Mouse (Mus musculus) kidney, embryonic 14.5 days (tissue): ENCODE data around the gene Hpca. TPM values are rescaled to one million over a fixed set of nuclear protein-coding genes. Genes with fewer than 3 reads are reported as not detected.

ENCODE experiments used
- ATAC-seq: fragments of 200-750 bp; cut with Nextera tagmentation; 2 replicates; pipeline ENCODE4 v1.8.0; 2017; ENCODE audit warnings: moderate number of reproducible peaks, mild to moderate bottlenecking, moderate TSS enrichment, moderate library complexity; ENCODE audit not compliant: low FRiP score, low TSS enrichment
- H3K27ac ChIP-seq: fragments of 300-500 bp; sonication (generic); 2 replicates; pipeline ENCODE4 v1.5.1; 2014; ENCODE audit warnings: low read depth, mild to moderate bottlenecking, low read length, moderate library complexity, mixed read lengths
- H3K27me3 ChIP-seq: fragments of 300-500 bp; sonication (generic); 2 replicates; pipeline ENCODE4 v1.6.1; 2014; ENCODE audit warnings: mild to moderate bottlenecking, low read length; ENCODE audit not compliant: control insufficient read depth, insufficient read depth
- H3K36me3 ChIP-seq: fragments of 300-500 bp; sonication (generic); 2 replicates; pipeline ENCODE4 v1.6.1; 2014; ENCODE audit warnings: low read length, mixed read lengths; ENCODE audit not compliant: control insufficient read depth, insufficient read depth
- H3K4me1 ChIP-seq: fragments of 300-500 bp; sonication (generic); 2 replicates; pipeline ENCODE4 v1.6.1; 2014; ENCODE audit warnings: low read length, mixed read lengths; ENCODE audit not compliant: control insufficient read depth, insufficient read depth
- H3K4me2 ChIP-seq: fragments of 300-500 bp; sonication (generic); replicated peaks from 2 replicates; pipeline ENCODE4 v1.6.1; 2014; ENCODE audit warnings: low read depth, mild to moderate bottlenecking, low read length
- H3K4me3 ChIP-seq: fragments of 300-500 bp; sonication (generic); 2 replicates; pipeline ENCODE4 v1.5.1; 2014; ENCODE audit warnings: mild to moderate bottlenecking, low read length
- H3K9ac ChIP-seq: fragments of 300-500 bp; sonication (generic); 2 replicates; pipeline ENCODE4 v1.6.1; 2014; ENCODE audit warnings: low read depth, mild to moderate bottlenecking, low read length, moderate library complexity
- H3K9me3 ChIP-seq: fragments of 300-500 bp; sonication (generic); 2 replicates; pipeline ENCODE4 v1.6.1; 2016; ENCODE audit warnings: low read length; ENCODE audit not compliant: control insufficient read depth
- WGBS: fragments of 180-500 bp; shearing (Covaris S2); extraction: QIAGEN DNeasy Blood & Tissue Kit; methylation state at CpG from one replicate; pipeline ENCODE4 v1.1.7; 2014; 5-methylcytosine and 5-hydroxymethylcytosine counted together
- polyA plus RNA-seq: library from polyadenylated mRNA; unstranded; fragments of >200 nt; fragmentation: Nextera tagmentation; extraction: Ambion mirVana; gene quantifications from 2 replicates; pipeline ENCODE4 v1.2.1, GENCODE M21; 2014

The Hpca gene
- polyA plus RNA-seq, 1 experiment from 2014 or later = 0.83 TPM

DNA sequence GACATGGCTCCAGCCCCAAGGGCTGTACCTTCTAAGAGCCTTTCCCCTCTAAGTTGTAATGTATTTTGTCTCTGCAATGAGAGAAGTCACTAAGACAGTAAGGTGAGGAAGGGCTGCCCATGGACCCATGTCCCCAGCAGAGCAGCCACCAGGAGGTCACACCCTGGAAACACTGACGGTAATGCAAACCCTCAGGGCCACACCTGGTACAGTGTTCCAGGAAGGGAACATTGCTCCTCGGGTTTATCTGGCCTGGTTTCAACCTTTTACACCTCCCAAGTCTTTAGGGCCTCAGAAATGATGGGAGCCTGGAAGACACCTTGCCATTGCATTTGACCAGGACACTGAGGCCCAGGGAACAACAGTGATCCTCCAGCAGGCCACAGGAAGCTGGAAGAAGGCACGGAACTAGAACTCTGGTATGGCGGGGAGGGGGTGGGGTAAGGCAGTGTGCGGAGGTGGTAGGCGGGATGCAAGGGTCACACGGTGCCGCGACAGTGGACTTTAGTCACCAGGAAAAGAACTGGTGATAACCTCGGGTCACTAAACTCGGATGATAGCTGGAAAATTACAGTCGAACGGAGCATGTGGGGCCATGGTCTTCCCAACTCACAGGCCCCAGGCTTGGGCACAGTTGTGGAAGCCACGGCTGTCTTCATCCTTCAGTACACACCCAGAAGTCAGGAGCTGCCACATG lies 19.6 kb downstream of the Hpca start:
- whole genome bisulfite sequencing = 84% methylated on average over 14 of the region's 14 CpGs
- peaks cover 25% of the 10 kb centered on the region for H3K27me3 ChIP-seq
- no peak for ATAC-seq

DNA sequence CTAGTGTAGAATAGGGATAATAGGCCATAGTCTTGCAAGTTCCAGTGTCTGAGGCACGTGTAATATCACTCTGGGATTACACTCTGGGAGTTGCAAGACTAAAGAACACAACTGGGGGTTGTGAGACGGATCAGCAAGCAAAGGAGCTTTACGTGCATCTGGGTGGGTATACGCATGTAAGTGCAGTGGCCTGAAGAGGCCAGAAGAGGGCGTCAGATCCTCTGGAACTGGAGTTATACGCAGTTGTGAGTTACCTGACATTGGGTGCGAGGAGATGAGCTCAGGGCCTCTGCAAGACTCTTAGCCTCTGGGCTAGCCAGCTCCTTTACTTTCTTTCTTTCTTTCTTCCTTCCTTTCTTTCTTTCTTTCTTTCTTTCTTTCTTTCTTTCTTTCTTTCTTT lies 24.8 kb downstream of the Hpca start:
- Histone ChIP-seq H3K27me3 (no peaks in the 10 kb centered on the region), H3K4me3 (no peak overlapping the region), H3K9me3 (no peaks in the 10 kb centered on the region), H3K36me3 (no peaks in the 10 kb centered on the region), H3K9ac (no peak overlapping the region), H3K27ac (no peak overlapping the region), H3K4me2 (no peak overlapping the region), H3K4me1 (no peaks in the 10 kb centered on the region)
- WGBS = 82% methylated on average over 7 of the region's 7 CpGs
- ATAC-seq = no peak

More for the DNA sequence above, 19.6 kb downstream of the Hpca start:
- Histone ChIP-seq H3K36me3 (no peaks in the 10 kb centered on the region), H3K27ac (no peak overlapping the region), H3K9me3 (no peaks in the 10 kb centered on the region), H3K4me3 (no peak overlapping the region), H3K4me2 (no peak overlapping the region), H3K9ac (no peak overlapping the region), H3K4me1 (peaks cover 6% of the 10 kb centered on the region; the same call in 1 of the 2 replicates)

DNA sequence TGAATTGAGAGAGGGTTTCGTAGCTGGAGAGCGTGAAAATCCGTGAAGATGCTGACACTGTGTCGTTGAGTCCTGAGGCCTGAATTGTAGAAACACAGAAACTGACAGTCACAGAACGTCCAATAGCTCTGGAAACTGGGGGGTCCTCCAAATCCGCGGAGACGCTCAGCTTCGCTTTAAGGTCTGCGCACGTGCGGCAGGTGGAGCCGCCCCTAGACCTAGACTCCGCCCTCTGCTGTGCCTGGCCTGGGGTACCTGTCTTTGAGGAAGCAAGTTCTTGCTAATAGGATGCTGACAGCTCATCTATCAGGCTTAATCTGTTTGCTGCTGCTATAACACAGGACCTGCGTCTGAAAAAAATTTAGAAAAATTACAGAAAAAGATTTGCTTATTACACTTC lies 26.6 kb downstream of the Hpca start:
- Histone ChIP-seq H3K9ac (no peak overlapping the region), H3K27me3 (no peaks in the 10 kb centered on the region), H3K36me3 (no peaks in the 10 kb centered on the region), H3K27ac (no peak overlapping the region), H3K9me3 (no peaks in the 10 kb centered on the region), H3K4me1 (no peaks in the 10 kb centered on the region), H3K4me3 (no peak overlapping the region), H3K4me2 (no peak overlapping the region)
- ATAC-seq = no peak
- 30% methylated on average over 15 of the region's 15 CpGs for WGBS

DNA sequence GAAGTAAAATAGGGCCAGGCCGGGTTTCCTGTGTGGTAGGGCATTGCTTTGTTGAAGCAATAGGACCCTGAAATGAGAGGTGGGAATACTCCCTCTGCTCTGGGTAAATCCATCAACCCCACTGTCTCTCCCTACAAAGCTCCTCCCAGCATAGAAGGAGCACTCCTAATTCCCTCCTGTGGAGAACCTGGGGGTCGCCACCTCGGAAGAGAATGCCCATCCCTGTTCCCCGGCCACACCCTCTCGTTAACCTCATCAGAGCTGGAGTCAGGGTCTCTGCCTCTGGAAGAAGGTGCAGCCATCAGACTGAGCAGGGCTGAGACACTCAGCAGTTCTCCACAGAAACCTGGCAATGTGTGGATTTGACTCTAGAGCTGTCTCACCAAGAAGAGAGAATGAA lies 34.0 kb downstream of the Hpca start:
- Histone ChIP-seq H3K4me2 (no peak overlapping the region), H3K4me3 (no peak overlapping the region), H3K36me3 (peaks cover 6% of the 10 kb centered on the region; the same call in 1 of the 2 replicates), H3K9me3 (no peaks in the 10 kb centered on the region), H3K4me1 (no peaks in the 10 kb centered on the region), H3K27ac (no peak overlapping the region), H3K9ac (no peak overlapping the region), H3K27me3 (no peaks in the 10 kb centered on the region)
- ATAC-seq = no peak
- 37% methylated on average over 5 of the region's 5 CpGs for WGBS

DNA sequence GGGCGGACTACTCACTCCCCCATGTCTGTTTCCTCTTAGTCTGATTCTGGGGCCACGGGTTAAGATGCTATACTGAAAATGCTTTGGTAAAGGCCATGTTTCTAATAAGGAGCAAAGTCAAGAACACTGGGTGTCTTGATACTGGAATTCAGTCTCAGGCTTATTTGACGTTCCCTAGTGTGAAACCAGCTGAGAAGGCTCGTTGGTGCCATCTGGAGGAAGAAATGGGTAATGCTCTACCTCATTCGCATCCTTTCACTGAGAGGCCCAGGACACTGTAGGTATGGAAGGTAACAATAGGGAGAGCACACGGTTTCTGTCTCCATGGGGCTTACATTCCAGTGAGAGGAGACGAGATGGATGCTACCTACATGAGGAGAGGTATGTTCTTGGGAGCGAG lies 35.8 kb downstream of the Hpca start:
- WGBS = 23% methylated on average over 8 of the region's 8 CpGs
- H3K4me3 ChIP-seq = no peak overlapping the region
- ATAC-seq = no peak

DNA sequence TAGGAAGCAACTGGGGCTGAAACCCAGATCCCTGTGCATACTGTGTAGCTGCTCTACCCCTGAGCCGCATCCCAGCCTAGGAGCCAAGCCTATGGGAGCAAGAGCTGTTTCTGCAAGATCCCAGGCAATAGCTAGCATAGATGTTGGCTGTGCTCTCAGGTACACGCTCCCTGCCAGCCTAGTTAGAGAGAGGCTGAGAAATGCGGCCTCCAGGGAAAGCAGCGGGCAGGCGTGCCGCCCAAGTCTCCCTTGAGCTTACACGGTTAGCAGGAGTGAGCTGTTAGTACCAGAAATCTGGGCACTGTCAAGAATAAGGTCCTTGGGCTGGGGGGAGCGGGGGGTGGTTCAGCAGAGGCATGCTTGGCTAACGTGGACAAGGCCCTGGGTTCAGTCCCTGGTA lies 36.9 kb downstream of the Hpca start:
- Histone ChIP-seq H3K27me3 (no peaks in the 10 kb centered on the region), H3K4me3 (no peak overlapping the region), H3K27ac (no peak overlapping the region), H3K9ac (no peak overlapping the region), H3K36me3 (peaks cover 11% of the 10 kb centered on the region; the same call in 1 of the 2 replicates), H3K4me2 (no peak overlapping the region), H3K9me3 (no peaks in the 10 kb centered on the region), H3K4me1 (no peaks in the 10 kb centered on the region)
- no peak for ATAC-seq
- 90% methylated on average over 9 of the region's 9 CpGs for WGBS

More for the DNA sequence above, 35.8 kb downstream of the Hpca start:
- no peaks in the 10 kb centered on the region for H3K4me1 ChIP-seq
- H3K36me3 ChIP-seq = peaks cover 6% of the 10 kb centered on the region; the same call in 1 of the 2 replicates
- H3K9ac ChIP-seq = no peak overlapping the region
- no peaks in the 10 kb centered on the region for H3K27me3 ChIP-seq
- no peak overlapping the region for H3K4me2 ChIP-seq
- no peaks in the 10 kb centered on the region for H3K9me3 ChIP-seq
- no peak overlapping the region for H3K27ac ChIP-seq

DNA sequence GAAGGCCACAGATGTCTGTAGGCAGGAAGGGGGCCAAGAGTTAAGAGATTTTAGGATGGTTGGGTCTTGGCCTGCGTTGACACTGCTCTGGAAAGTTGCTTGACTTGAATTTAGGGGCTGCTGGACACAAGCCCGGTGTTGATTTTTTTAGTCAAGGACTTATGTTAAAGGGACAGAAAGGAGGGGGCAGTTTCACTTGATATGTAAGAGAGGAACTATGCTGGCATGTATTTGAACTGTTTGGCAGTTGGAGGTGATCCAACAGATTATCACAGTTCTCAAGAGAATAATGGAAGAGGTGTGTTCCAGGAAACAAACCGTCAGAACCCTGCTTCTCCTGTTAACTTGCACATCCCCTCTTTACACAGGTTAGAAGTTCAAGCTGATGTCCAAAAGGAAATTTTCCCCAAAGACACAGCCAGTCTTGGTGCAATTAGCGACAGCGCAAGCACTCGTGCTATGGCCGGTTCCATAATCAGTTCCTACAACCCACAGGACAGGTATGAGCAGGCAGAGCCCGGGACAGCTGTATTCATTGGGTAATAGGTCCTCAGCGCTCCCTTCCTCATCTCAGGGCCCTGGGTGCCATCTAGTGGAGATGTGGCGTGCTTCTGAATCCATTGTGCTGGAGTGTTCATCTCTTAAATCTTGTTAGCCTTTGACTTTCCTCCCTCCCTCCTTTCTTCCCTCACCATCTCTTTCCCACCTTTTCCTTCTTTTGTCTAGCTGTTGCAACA lies 39.3 kb downstream of the Hpca start:
- Histone ChIP-seq H3K27ac (no peak overlapping the region), H3K27me3 (no peaks in the 10 kb centered on the region), H3K9ac (no peak overlapping the region), H3K4me3 (no peak overlapping the region), H3K4me2 (no peak overlapping the region), H3K36me3 (peaks cover 29% of the 10 kb centered on the region), H3K9me3 (no peaks in the 10 kb centered on the region), H3K4me1 (no peaks in the 10 kb centered on the region)
- ATAC-seq = peak; percentile 71; the same call in 1 of the 2 replicates
- 49% methylated on average over 10 of the region's 10 CpGs for WGBS

DNA sequence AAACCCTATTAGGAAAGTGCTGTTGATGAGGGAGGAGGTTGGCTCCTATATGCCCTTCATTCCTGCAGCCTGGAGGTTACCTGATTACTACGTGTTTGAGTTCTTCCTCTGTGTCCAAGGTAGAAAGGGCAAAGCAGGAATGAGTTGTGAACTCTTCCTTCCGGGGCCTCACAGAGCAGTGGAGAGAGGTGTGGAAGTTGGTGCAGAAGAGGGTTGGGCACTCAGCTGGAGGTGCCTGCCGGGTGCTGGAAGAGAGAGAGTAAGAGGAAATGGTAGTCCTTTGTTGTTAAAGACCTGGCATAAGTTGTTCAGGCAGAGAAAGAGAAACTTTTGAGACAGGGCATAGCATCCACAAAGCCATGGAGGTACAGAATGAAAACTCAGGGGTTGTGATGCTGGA lies 39.9 kb downstream of the Hpca start:
- H3K4me3 ChIP-seq = no peak overlapping the region
- ATAC-seq = no peak
- peaks cover 32% of the 10 kb centered on the region for H3K36me3 ChIP-seq

DNA sequence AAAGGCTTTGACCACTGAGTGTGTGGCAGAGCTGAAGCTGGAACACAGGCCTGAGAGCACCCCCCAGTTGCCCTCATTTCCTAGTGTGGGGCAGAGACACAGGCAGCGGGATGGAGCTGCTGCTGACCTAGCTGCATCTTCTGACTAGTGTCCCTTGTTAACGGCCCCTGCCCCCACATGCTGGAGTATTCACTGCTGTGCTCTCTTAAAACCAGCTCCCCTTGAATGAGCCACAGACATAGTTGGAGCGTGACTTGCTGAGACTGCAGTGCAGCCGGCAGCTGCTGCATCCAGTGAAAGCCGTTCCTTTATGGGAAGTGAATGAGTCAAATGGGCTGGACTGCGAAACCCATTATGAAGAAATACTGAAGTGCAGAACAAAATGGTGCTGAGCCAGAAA lies 40.3 kb downstream of the Hpca start:
- peaks cover 36% of the 10 kb centered on the region for H3K36me3 ChIP-seq
- no peak overlapping the region for H3K4me3 ChIP-seq
- ATAC-seq = no peak
- 76% methylated on average over 6 of the region's 6 CpGs for WGBS
- H3K27ac ChIP-seq = no peak overlapping the region
- no peaks in the 10 kb centered on the region for H3K4me1 ChIP-seq
- H3K27me3 ChIP-seq = no peaks in the 10 kb centered on the region
- no peak overlapping the region for H3K9ac ChIP-seq
- no peaks in the 10 kb centered on the region for H3K9me3 ChIP-seq
- no peak overlapping the region for H3K4me2 ChIP-seq

More for the DNA sequence above, 39.9 kb downstream of the Hpca start:
- H3K27me3 ChIP-seq = no peaks in the 10 kb centered on the region
- 84% methylated on average over 3 of the region's 3 CpGs for WGBS
- no peak overlapping the region for H3K27ac ChIP-seq
- H3K9ac ChIP-seq = no peak overlapping the region
- no peaks in the 10 kb centered on the region for H3K9me3 ChIP-seq
- no peaks in the 10 kb centered on the region for H3K4me1 ChIP-seq
- no peak overlapping the region for H3K4me2 ChIP-seq
